Mouse (Mus musculus): ENCODE measurements at regions not wholly inside any gene's neighbourhood (a gene's known extent, or its start where the extent isn't known, plus 50 kb on each side); places are given as distances from the start of the nearest gene placed in this dataset.

DNA sequence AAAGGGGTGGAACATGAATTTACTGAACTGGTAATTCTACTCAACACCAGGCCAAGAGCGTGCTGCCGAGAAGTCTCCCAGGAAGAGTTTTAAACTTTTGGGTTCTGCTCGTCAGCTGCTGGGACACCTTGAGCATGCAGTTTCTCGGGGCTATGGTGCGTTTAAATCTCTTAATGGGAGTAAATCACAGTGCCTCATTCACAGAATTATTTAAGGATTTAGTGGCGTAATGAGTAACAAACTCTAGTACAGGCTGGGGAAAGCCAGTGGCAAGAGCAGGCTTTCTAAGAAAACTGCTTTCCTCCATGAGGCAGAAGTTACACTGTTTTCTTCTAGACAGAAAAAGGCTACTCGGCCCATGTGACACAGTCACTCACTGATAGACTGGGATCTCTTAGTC lies 173.1 kb upstream of the Rpl34 start:
- TF ChIP-seq FOSL1 (IDR thresholded peaks at IDR 0.05; ENCODE audit: insufficient read depth, low read length, poor library complexity, severe bottlenecking): no peak
- TF ChIP-seq MYOG (IDR thresholded peaks at IDR 0.05; ENCODE audit: control insufficient read depth, extremely low read depth, insufficient read length): no peak
- no peak for TF ChIP-seq MYOD1 (IDR thresholded peaks at IDR 0.05; ENCODE audit: control insufficient read depth, insufficient read length, low read depth)
- TF ChIP-seq USF1 (IDR thresholded peaks at IDR 0.05; ENCODE audit: low read depth): no peak
- no peak for TF ChIP-seq MAX (IDR thresholded peaks at IDR 0.05)
- TF ChIP-seq CEBPB (IDR thresholded peaks at IDR 0.05; ENCODE audit: low read depth): no peak
- TF ChIP-seq CTCF (IDR thresholded peaks at IDR 0.05; ENCODE audit: control insufficient read depth, insufficient read depth, insufficient read length): no peak
- Histone ChIP-seq H3K36me3 (ENCODE audit: control insufficient read depth, insufficient read depth) (no peaks in the 10 kb centered on the region), H3K27me3 (ENCODE audit: control insufficient read depth, insufficient read depth, insufficient read length) (no peaks in the 10 kb centered on the region), H3ac (ENCODE audit: control insufficient read depth, insufficient read length, low read depth) (no peak overlapping the region), H3K79me3 (ENCODE audit: low read depth) (no peaks in the 10 kb centered on the region), H3K4me3 (ENCODE audit: insufficient read depth, poor library complexity, severe bottlenecking) (no peak overlapping the region), H3K79me2 (ENCODE audit: control insufficient read depth, insufficient read depth) (no peaks in the 10 kb centered on the region)

GRCm38 (mm10) chr3:130902376-130902775 lies 172.2 kb upstream of the Rpl34 start:
- no peak overlapping the region for H3K4me3 ChIP-seq (ENCODE audit: insufficient read depth, poor library complexity, severe bottlenecking)
- H3K36me3 ChIP-seq (ENCODE audit: control insufficient read depth, insufficient read depth): no peaks in the 10 kb centered on the region
- H3K79me3 ChIP-seq (ENCODE audit: low read depth): no peaks in the 10 kb centered on the region
- no peaks in the 10 kb centered on the region for H3K27me3 ChIP-seq (ENCODE audit: control insufficient read depth, insufficient read depth, insufficient read length)
- TF ChIP-seq FOSL1 (IDR thresholded peaks at IDR 0.05; ENCODE audit: insufficient read depth, low read length, poor library complexity, severe bottlenecking): no peak
- TF ChIP-seq MYOD1 (IDR thresholded peaks at IDR 0.05; ENCODE audit: control insufficient read depth, insufficient read length, low read depth): no peak
- no peak for TF ChIP-seq MYOG (IDR thresholded peaks at IDR 0.05; ENCODE audit: control insufficient read depth, extremely low read depth, insufficient read length)
- TF ChIP-seq CTCF (IDR thresholded peaks at IDR 0.05; ENCODE audit: control insufficient read depth, insufficient read depth, insufficient read length): no peak
- TF ChIP-seq CEBPB (IDR thresholded peaks at IDR 0.05; ENCODE audit: low read depth): no peak
- TF ChIP-seq MAX (IDR thresholded peaks at IDR 0.05): no peak
- TF ChIP-seq USF1 (IDR thresholded peaks at IDR 0.05; ENCODE audit: low read depth): no peak
- H3K79me2 ChIP-seq (ENCODE audit: control insufficient read depth, insufficient read depth): no peaks in the 10 kb centered on the region
- H3ac ChIP-seq (ENCODE audit: control insufficient read depth, insufficient read length, low read depth): no peak overlapping the region

DNA sequence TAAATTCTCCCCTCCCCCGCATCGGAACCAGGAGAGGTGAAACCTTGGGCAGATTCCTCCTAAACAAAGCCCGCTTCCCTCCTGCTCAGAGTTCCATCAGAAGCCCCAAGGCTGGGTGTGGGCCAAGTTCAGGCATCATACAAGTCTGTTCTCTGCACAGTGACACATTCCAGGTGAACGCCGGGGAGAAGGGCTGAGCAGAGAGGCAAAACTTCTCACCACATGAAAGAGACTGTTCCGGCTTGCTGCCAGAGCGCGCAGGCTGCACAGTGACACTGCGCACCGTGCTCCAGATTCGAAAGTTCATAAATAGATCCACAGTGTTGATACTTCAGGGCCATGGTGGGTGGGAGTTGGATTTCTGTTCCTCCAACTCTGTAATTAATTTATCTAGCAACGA lies 171.1 kb upstream of the Rpl34 start:
- no peak for TF ChIP-seq FOSL1 (IDR thresholded peaks at IDR 0.05; ENCODE audit: insufficient read depth, low read length, poor library complexity, severe bottlenecking)
- no peak for TF ChIP-seq CEBPB (IDR thresholded peaks at IDR 0.05; ENCODE audit: low read depth)
- TF ChIP-seq MYOD1 (IDR thresholded peaks at IDR 0.05; ENCODE audit: control insufficient read depth, insufficient read length, low read depth): no peak
- no peak for TF ChIP-seq USF1 (IDR thresholded peaks at IDR 0.05; ENCODE audit: low read depth)
- no peak for TF ChIP-seq MAX (IDR thresholded peaks at IDR 0.05)
- Histone ChIP-seq H3ac (ENCODE audit: control insufficient read depth, insufficient read length, low read depth) (no peak overlapping the region), H3K79me2 (ENCODE audit: control insufficient read depth, insufficient read depth) (no peaks in the 10 kb centered on the region), H3K79me3 (ENCODE audit: low read depth) (no peaks in the 10 kb centered on the region), H3K36me3 (ENCODE audit: control insufficient read depth, insufficient read depth) (no peaks in the 10 kb centered on the region), H3K27me3 (ENCODE audit: control insufficient read depth, insufficient read depth, insufficient read length) (no peaks in the 10 kb centered on the region), H3K4me3 (ENCODE audit: insufficient read depth, poor library complexity, severe bottlenecking) (no peak overlapping the region)

GRCm38 (mm10) chr3:130900846-130901245 lies 170.6 kb upstream of the Rpl34 start:
- TF ChIP-seq USF1 (IDR thresholded peaks at IDR 0.05; ENCODE audit: low read depth): no peak
- no peak for TF ChIP-seq MAX (IDR thresholded peaks at IDR 0.05)
- no peak for TF ChIP-seq CEBPB (IDR thresholded peaks at IDR 0.05; ENCODE audit: low read depth)
- TF ChIP-seq FOSL1 (IDR thresholded peaks at IDR 0.05; ENCODE audit: insufficient read depth, low read length, poor library complexity, severe bottlenecking): no peak
- no peak for TF ChIP-seq MYOG (IDR thresholded peaks at IDR 0.05; ENCODE audit: control insufficient read depth, extremely low read depth, insufficient read length)
- no peak for TF ChIP-seq CTCF (IDR thresholded peaks at IDR 0.05; ENCODE audit: control insufficient read depth, insufficient read depth, insufficient read length)
- TF ChIP-seq MYOD1 (IDR thresholded peaks at IDR 0.05; ENCODE audit: control insufficient read depth, insufficient read length, low read depth): no peak
- Histone ChIP-seq H3K4me3 (ENCODE audit: insufficient read depth, poor library complexity, severe bottlenecking) (no peak overlapping the region), H3ac (ENCODE audit: control insufficient read depth, insufficient read length, low read depth) (no peak overlapping the region), H3K79me3 (ENCODE audit: low read depth) (no peaks in the 10 kb centered on the region), H3K27me3 (ENCODE audit: control insufficient read depth, insufficient read depth, insufficient read length) (no peaks in the 10 kb centered on the region), H3K79me2 (ENCODE audit: control insufficient read depth, insufficient read depth) (no peaks in the 10 kb centered on the region), H3K36me3 (ENCODE audit: control insufficient read depth, insufficient read depth) (no peaks in the 10 kb centered on the region)

- no peaks in the 10 kb centered on the region for H3K79me3 ChIP-seq (ENCODE audit: low read depth)
- TF ChIP-seq MYOG (IDR thresholded peaks at IDR 0.05; ENCODE audit: control insufficient read depth, extremely low read depth, insufficient read length) (no peak), MYOD1 (IDR thresholded peaks at IDR 0.05; ENCODE audit: control insufficient read depth, insufficient read length, low read depth) (no peak), CEBPB (IDR thresholded peaks at IDR 0.05; ENCODE audit: low read depth) (no peak), FOSL1 (IDR thresholded peaks at IDR 0.05; ENCODE audit: insufficient read depth, low read length, poor library complexity, severe bottlenecking) (no peak)
- no peaks in the 10 kb centered on the region for H3K79me2 ChIP-seq (ENCODE audit: control insufficient read depth, insufficient read depth)
- H3K4me3 ChIP-seq (ENCODE audit: insufficient read depth, poor library complexity, severe bottlenecking): no peak overlapping the region
- no peaks in the 10 kb centered on the region for H3K36me3 ChIP-seq (ENCODE audit: control insufficient read depth, insufficient read depth)
- no peaks in the 10 kb centered on the region for H3K27me3 ChIP-seq (ENCODE audit: control insufficient read depth, insufficient read depth, insufficient read length)
- H3ac ChIP-seq (ENCODE audit: control insufficient read depth, insufficient read length, low read depth): no peak overlapping the region
These were observed 170.0 kb upstream of the Rpl34 start for GRCm38 (mm10) chr3:130900054-130900840.
